Comparison of ENCODE assay signal across 21 mouse cellular contexts in the genomic region with DNA sequence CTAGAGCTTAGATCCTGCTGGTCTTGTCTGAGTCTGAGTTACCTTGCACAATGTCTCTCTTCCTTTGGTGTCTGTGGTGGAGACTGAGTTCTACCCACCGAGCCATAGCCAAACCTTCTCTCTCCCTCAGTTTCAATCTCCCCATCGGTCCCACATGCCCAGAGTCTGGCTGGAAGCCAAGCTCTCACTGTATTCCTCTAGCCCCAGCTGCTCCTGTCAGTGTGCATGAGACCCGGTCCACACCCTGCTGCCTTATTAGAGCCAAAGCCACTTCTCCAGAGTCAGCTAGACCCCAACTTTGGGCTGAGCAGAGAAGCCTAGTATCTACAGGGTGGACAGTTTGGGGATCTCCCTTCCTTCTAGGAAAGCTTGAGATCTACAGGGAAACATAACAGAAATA. TPM values are rescaled to one million over a fixed set of nuclear protein-coding genes. Genes with fewer than 3 reads are reported as not detected.
DNase-seq lines count a peak whose midpoint lies in the region; ATAC-seq and TF ChIP-seq lines count a peak whose summit lies in the region.
"Had no signal": no experiment of that assay in that cellular context is flagged by ENCODE, and none has a peak within 500 bp of the region (broad histone marks: within the 10 kb centered on the region; RNA-seq: fewer than 3 reads in every experiment).

No protein-coding gene starts in this region.

- no peak overlapping the region for H3K4me2 ChIP-seq in lung, embryonic 16.5 days (ENCODE audit: low read depth, low read length)
- no peak overlapping the region for H3K4me2 ChIP-seq in lung, postnatal 0 days (replicated peaks; ENCODE audit: low read depth, low read length)
- peak overlapping the region; percentile 5; the same call in 1 of the 2 replicates for H3K4me2 ChIP-seq in CH12.LX (ENCODE audit: insufficient read depth, low read depth, poor library complexity, severe bottlenecking)
- H3K4me2 ChIP-seq: embryonic facial prominence, embryonic 13.5 days; heart, embryonic 13.5 days; limb, embryonic 15.5 days; midbrain, embryonic 15.5 days; neural tube, embryonic 12.5 days had no signal

- in situ Hi-C loops in CH12.LX (cut with MboI; ENCODE audit: low pct_ligation_motif_present, low pct_unique_long_range_greater_than_20kb, low sequenced_read_pairs), result loop anchor here (5.0 to 25.0 kb wide), 3 partner anchors 283 to 462 kb away; partner anchors contain the start of genes Alkal2 and Tpo

- H3K4me3 ChIP-seq in lung, embryonic 16.5 days (ENCODE audit: low read length), result no peak overlapping the region
- H3K4me3 ChIP-seq in lung, postnatal 0 days (ENCODE audit: low read depth, low read length), result no peak overlapping the region
- H3K4me3 ChIP-seq in CH12.LX (replicated peaks in 1 of 3; ENCODE audit: low read depth in 2 of 3, low read length in 2 of 3, poor library complexity in 1 of 3) (no peak overlapping the region), macrophage (ENCODE audit: inconsistent target) (no peak overlapping the region)
- H3K4me3 ChIP-seq: embryonic facial prominence, embryonic 13.5 days; forebrain, embryonic 10.5 days; heart, embryonic 13.5 days; limb, embryonic 15.5 days; midbrain, embryonic 15.5 days; neural tube, embryonic 12.5 days had no signal

- dilution Hi-C loops in CH12.LX (cut with MboI; ENCODE audit: extremely low pct_ligation_motif_present, extremely low pct_unique_long_range_greater_than_20kb, low sequenced_read_pairs), result no loop called here

- no peaks in the 10 kb centered on the region for H3K79me2 ChIP-seq in CH12.LX (replicated peaks; ENCODE audit: control insufficient read depth, extremely low read depth, insufficient read depth, poor library complexity, severe bottlenecking)
- H3K79me2 ChIP-seq in macrophage (ENCODE audit: inconsistent target), result no peaks in the 10 kb centered on the region

- peaks cover 9% of the 10 kb centered on the region for H3K4me1 ChIP-seq in lung, embryonic 16.5 days (replicated peaks; ENCODE audit: control insufficient read depth, insufficient read depth, low read length)
- H3K4me1 ChIP-seq in lung, postnatal 0 days (ENCODE audit: insufficient read depth, low read depth, low read length), result no peaks in the 10 kb centered on the region
- H3K4me1 ChIP-seq in CH12.LX (ENCODE audit: control insufficient read depth in 1 of 2, insufficient read depth in 2 of 2), result peaks cover 5 to 16% of the 10 kb centered on the region in 2 experiments; a peak in 2 of 4 replicates
- H3K4me1 ChIP-seq: heart, embryonic 13.5 days; midbrain, embryonic 15.5 days; neural tube, embryonic 12.5 days had no signal

- no peaks in the 10 kb centered on the region for H3K27me3 ChIP-seq in lung, embryonic 16.5 days (ENCODE audit: control insufficient read depth, insufficient read depth, low read depth, low read length)
- no peaks in the 10 kb centered on the region for H3K27me3 ChIP-seq in lung, postnatal 0 days (replicated peaks; ENCODE audit: insufficient read depth, low read length)
- H3K27me3 ChIP-seq in CH12.LX (replicated peaks), result no peaks in the 10 kb centered on the region
- H3K27me3 ChIP-seq: embryonic facial prominence, embryonic 13.5 days; midbrain, embryonic 15.5 days; neural tube, embryonic 12.5 days had no signal

- WGBS in lung, embryonic 16.5 days, result 13% methylated on average over 3 of the region's 3 CpGs
- WGBS in lung, postnatal 0 days, result 18% methylated on average over 3 of the region's 3 CpGs
- 68% methylated on average over 3 of the region's 3 CpGs for WGBS in macrophage (ENCODE audit: missing documents)

- no peak for TF ChIP-seq RAD21 in CH12.LX (IDR thresholded peaks at IDR 0.05; ENCODE audit: low read depth, low read length)

- peak; percentile 48 for DNase-seq in gastrocnemius, postnatal 10 days
- no peak for DNase-seq in gastrocnemius, adult 18-20 months (ENCODE audit: low spot score)
- DNase-seq in lung, postnatal 0 days (ENCODE audit: low spot score), result no peak
- no peak for DNase-seq in CH12.LX (ENCODE audit: extremely low read depth)
- DNase-seq in thymus, postnatal 25 days, result no peak
- DNase-seq: adrenal gland, postnatal 36 days; cerebellum, adult 9-11 months; heart, postnatal 36 days; kidney, adult 2 months; kidney, postnatal 36 days; layer of hippocampus, adult 9-11 months; right cerebral cortex, postnatal 25 days; thymus, postnatal 14 days had no signal

- TF ChIP-seq POLR2A in CH12.LX (IDR thresholded peaks at IDR 0.05; ENCODE audit: low read depth, low read length), result no peak

- ATAC-seq in lung, embryonic 16.5 days (ENCODE audit: low read depth), result peak; percentile 39; the same call in 1 of the 2 replicates
- ATAC-seq in lung, postnatal 0 days, result no peak
- ATAC-seq: midbrain, embryonic 15.5 days had no signal

- H3K27ac ChIP-seq in lung, embryonic 16.5 days (ENCODE audit: low read length), result no peak overlapping the region
- no peak overlapping the region for H3K27ac ChIP-seq in lung, postnatal 0 days (ENCODE audit: low read length)
- H3K27ac ChIP-seq in CH12.LX (ENCODE audit: insufficient read depth, low read depth) (no peak overlapping the region), macrophage (peak overlapping the region; percentile 32)
- H3K27ac ChIP-seq: embryonic facial prominence, embryonic 13.5 days; forebrain, embryonic 10.5 days; heart, embryonic 13.5 days; limb, embryonic 15.5 days; midbrain, embryonic 15.5 days; neural tube, embryonic 12.5 days had no signal

- no peak overlapping the region for H3K9ac ChIP-seq in lung, embryonic 16.5 days (ENCODE audit: low read length)
- H3K9ac ChIP-seq in lung, postnatal 0 days (replicated peaks; ENCODE audit: low read depth), result no peak overlapping the region
- H3K9ac ChIP-seq in CH12.LX (ENCODE audit: insufficient read depth, low read depth), result no peak overlapping the region
- H3K9ac ChIP-seq: embryonic facial prominence, embryonic 13.5 days; heart, embryonic 13.5 days; limb, embryonic 15.5 days; midbrain, embryonic 15.5 days; neural tube, embryonic 12.5 days had no signal

- no peak for TF ChIP-seq CTCF in lung, postnatal 0 days (IDR thresholded peaks at IDR 0.05)
- TF ChIP-seq CTCF in CH12.LX (conservative IDR thresholded peaks at IDR 0.05 in 1 of 2, IDR thresholded peaks at IDR 0.05 in 1 of 2; ENCODE audit: low read depth in 2 of 2, low read length in 2 of 2), result no peak

- H3K36me3 ChIP-seq in lung, embryonic 16.5 days (ENCODE audit: control insufficient read depth, insufficient read depth, low read length), result no peaks in the 10 kb centered on the region
- no peaks in the 10 kb centered on the region for H3K36me3 ChIP-seq in lung, postnatal 0 days (ENCODE audit: insufficient read depth, low read length)
- no peaks in the 10 kb centered on the region for H3K36me3 ChIP-seq in CH12.LX (replicated peaks in 1 of 2; ENCODE audit: control insufficient read depth in 1 of 2, insufficient read depth in 1 of 2, low read length in 1 of 2)
- no peaks in the 10 kb centered on the region for H3K36me3 ChIP-seq in macrophage (ENCODE audit: inconsistent target)
- H3K36me3 ChIP-seq: embryonic facial prominence, embryonic 13.5 days; forebrain, embryonic 10.5 days; heart, embryonic 13.5 days; limb, embryonic 15.5 days; midbrain, embryonic 15.5 days; neural tube, embryonic 12.5 days had no signal

- no peak for TF ChIP-seq EP300 in lung, postnatal 0 days (IDR thresholded peaks at IDR 0.05)
- no peak for TF ChIP-seq EP300 in CH12.LX (IDR thresholded peaks at IDR 0.05; ENCODE audit: low read length)

- H3K9me3 ChIP-seq in lung, embryonic 16.5 days (ENCODE audit: control insufficient read depth, low read length), result no peaks in the 10 kb centered on the region
- no peaks in the 10 kb centered on the region for H3K9me3 ChIP-seq in lung, postnatal 0 days (ENCODE audit: low read length)
- no peaks in the 10 kb centered on the region for H3K9me3 ChIP-seq in CH12.LX (replicated peaks; ENCODE audit: low read length)
- H3K9me3 ChIP-seq: embryonic facial prominence, embryonic 13.5 days; forebrain, embryonic 10.5 days; heart, embryonic 13.5 days; limb, embryonic 15.5 days; midbrain, embryonic 15.5 days; neural tube, embryonic 12.5 days had no signal

TF ChIP-seq in CH12.LX, 34 proteins besides CTCF, POLR2A, EP300 and RAD21:
- TF ChIP-seq MAX (IDR thresholded peaks at IDR 0.05; ENCODE audit: low read length) (no peak), ELF1 (IDR thresholded peaks at IDR 0.05; ENCODE audit: low read depth, low read length) (no peak), PAX5 (IDR thresholded peaks at IDR 0.05; ENCODE audit: low read length) (no peak), CHD1 (IDR thresholded peaks at IDR 0.05; ENCODE audit: low read depth, low read length) (no peak), NELFE (IDR thresholded peaks at IDR 0.05; ENCODE audit: low read depth, low read length) (no peak), TBP (conservative IDR thresholded peaks at IDR 0.05; ENCODE audit: low read depth, low read length) (no peak), ZKSCAN1 (IDR thresholded peaks at IDR 0.05; ENCODE audit: borderline replicate concordance, low read depth, low read length) (no peak), IRF4 (IDR thresholded peaks at IDR 0.05; ENCODE audit: low read depth, low read length) (no peak), RCOR1 (conservative IDR thresholded peaks at IDR 0.05; ENCODE audit: low read depth, low read length) (no peak), KAT2A (IDR thresholded peaks at IDR 0.05; ENCODE audit: insufficient replicate concordance, low read length) (no peak), SIN3A (IDR thresholded peaks at IDR 0.05; ENCODE audit: low read length) (no peak), ETS1 (conservative IDR thresholded peaks at IDR 0.05; ENCODE audit: low read depth, low read length) (no peak)

RNA-seq across cellular contexts. Expression of gene Tmem18, which starts 14.7 kb away (rescaled TPM):
- total RNA-seq in gastrocnemius, postnatal 10 days (2021), result 10 to 100 TPM in 1 of 2 experiments, 1 to 10 TPM in 1; 8.8 to 12.4 TPM
- 1 to 10 TPM; 6.5 to 7.4 TPM for total RNA-seq in gastrocnemius, adult 18-20 months (2021)
- polyA plus RNA-seq in lung, embryonic 16.5 days (2015; fragmentation: Nextera tagmentation; extraction: Ambion mirVana), result 33.0 and 34.4 TPM in 2 replicates
- polyA plus RNA-seq in lung, postnatal 0 days (2015; fragmentation: Nextera tagmentation; extraction: Ambion mirVana), result 21.7 and 22.3 TPM in 2 replicates
- total RNA-seq in CH12.LX (2012; rRNA removed), result 14.8 and 15.5 TPM in 2 replicates
- 24.8 and 33.0 TPM in 2 replicates for total RNA-seq in CH12.LX (2014; rRNA removed)
- polyA plus RNA-seq in CH12.LX (2012; ENCODE audit: insufficient read length, low read depth), result 19.9 and 21.2 TPM in 2 replicates
- total RNA-seq in macrophage (2018; cell fraction: chromatin; rRNA removed), result 10 to 100 TPM in 21 of 26 experiments, 1 to 10 TPM in 5; 6.3 to 54.7 (median 24.4) TPM
- total RNA-seq in macrophage (2018; cell fraction: cytosol; rRNA removed), result 10 to 100 TPM in 20 of 26 experiments, 1 to 10 TPM in 6; 6.8 to 22.0 (median 12.9) TPM
- 10 to 100 TPM in 24 of 26 experiments, 1 to 10 TPM in 2; 9.4 to 41.1 (median 15.9) TPM for total RNA-seq in macrophage (2018; cell fraction: nucleus; rRNA removed)
- 14.2 to 19.3 TPM (median 18.3 TPM) in 3 replicates for polyA plus RNA-seq in macrophage (2018)
